Comparison of ENCODE assay signal across 18 mouse cellular contexts in the genomic region with DNA sequence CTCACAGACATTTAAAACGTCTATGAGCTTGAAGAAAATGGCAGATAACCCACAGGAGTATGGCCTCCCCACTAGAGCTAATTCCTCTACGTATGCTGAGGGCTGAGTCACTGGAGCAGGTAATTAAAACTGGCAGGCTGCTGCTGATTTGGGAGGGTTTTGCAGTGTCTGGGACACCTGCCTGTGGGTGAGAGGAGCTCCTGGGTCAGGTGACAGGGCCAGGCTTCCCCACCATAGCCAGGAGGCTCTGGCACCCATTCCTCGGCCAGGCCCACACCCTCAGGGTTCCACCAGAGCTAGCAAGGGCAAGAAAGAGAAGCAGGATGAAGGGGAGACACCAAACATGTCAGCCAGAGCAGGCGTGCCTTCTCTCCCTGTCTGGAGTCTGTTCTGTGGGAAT.
DNase-seq lines count a peak whose midpoint lies in the region; ATAC-seq lines count a peak whose summit lies in the region.
"Had no signal": no experiment of that assay in that cellular context is flagged by ENCODE, and none has a peak within 500 bp of the region (broad histone marks: within the 10 kb centered on the region; RNA-seq: fewer than 3 reads in every experiment).

No protein-coding gene starts in this region.

- no peaks in the 10 kb centered on the region for H3K9me3 ChIP-seq in hindbrain, embryonic 13.5 days
- no peaks in the 10 kb centered on the region for H3K9me3 ChIP-seq in hindbrain, embryonic 14.5 days (ENCODE audit: control insufficient read depth, low read length)
- H3K9me3 ChIP-seq in forebrain, embryonic 14.5 days (replicated peaks; ENCODE audit: control insufficient read depth, low read length) = no peaks in the 10 kb centered on the region
- H3K9me3 ChIP-seq: embryonic facial prominence, embryonic 12.5 days; heart, embryonic 15.5 days; limb, embryonic 13.5 days; liver, embryonic 15.5 days had no signal

- H3K36me3 ChIP-seq in hindbrain, embryonic 13.5 days = no peaks in the 10 kb centered on the region
- H3K36me3 ChIP-seq in hindbrain, embryonic 14.5 days (replicated peaks; ENCODE audit: control insufficient read depth, insufficient read depth) = no peaks in the 10 kb centered on the region
- H3K36me3 ChIP-seq in forebrain, embryonic 14.5 days (ENCODE audit: control insufficient read depth, insufficient read depth, low read length) = no peaks in the 10 kb centered on the region
- H3K36me3 ChIP-seq: embryonic facial prominence, embryonic 12.5 days; heart, embryonic 15.5 days; limb, embryonic 13.5 days; liver, embryonic 15.5 days had no signal

- H3K27me3 ChIP-seq in hindbrain, embryonic 13.5 days = no peaks in the 10 kb centered on the region
- H3K27me3 ChIP-seq in hindbrain, embryonic 14.5 days (ENCODE audit: control insufficient read depth, insufficient read depth, low read length) = no peaks in the 10 kb centered on the region
- no peaks in the 10 kb centered on the region for H3K27me3 ChIP-seq in forebrain, embryonic 14.5 days (replicated peaks; ENCODE audit: control insufficient read depth, insufficient read depth, low read length)
- H3K27me3 ChIP-seq: CH12.LX; embryonic facial prominence, embryonic 12.5 days; heart, embryonic 15.5 days; limb, embryonic 13.5 days; liver, embryonic 15.5 days had no signal

- H3K4me2 ChIP-seq in hindbrain, embryonic 13.5 days = no peak overlapping the region
- H3K4me2 ChIP-seq in hindbrain, embryonic 14.5 days (replicated peaks) = no peak overlapping the region
- H3K4me2 ChIP-seq in forebrain, embryonic 14.5 days (ENCODE audit: low read length) = no peak overlapping the region
- H3K4me2 ChIP-seq: embryonic facial prominence, embryonic 12.5 days; heart, embryonic 15.5 days; limb, embryonic 13.5 days; liver, embryonic 15.5 days had no signal

- no peak overlapping the region for H3K9ac ChIP-seq in hindbrain, embryonic 13.5 days
- no peak overlapping the region for H3K9ac ChIP-seq in hindbrain, embryonic 14.5 days
- H3K9ac ChIP-seq in forebrain, embryonic 14.5 days (ENCODE audit: low read length) = no peak overlapping the region
- H3K9ac ChIP-seq: embryonic facial prominence, embryonic 12.5 days; heart, embryonic 15.5 days; limb, embryonic 13.5 days; liver, embryonic 15.5 days had no signal

- no peak overlapping the region for H3K4me3 ChIP-seq in hindbrain, embryonic 13.5 days
- no peak overlapping the region for H3K4me3 ChIP-seq in hindbrain, embryonic 14.5 days (replicated peaks; ENCODE audit: low read length)
- H3K4me3 ChIP-seq in forebrain, embryonic 14.5 days (ENCODE audit: low read depth, low read length) = no peak overlapping the region
- H3K4me3 ChIP-seq: embryonic facial prominence, embryonic 12.5 days; heart, embryonic 15.5 days; left cerebral cortex, adult 2 months; limb, embryonic 13.5 days; liver, embryonic 15.5 days had no signal

- intact Hi-C loops in left cerebral cortex, postnatal 4 days (cut with DNase I) = no loop called here
- intact Hi-C loops in left cerebral cortex, postnatal 36 days (cut with DNase I) = no loop called here

- no peak for ATAC-seq in hindbrain, embryonic 13.5 days (ENCODE audit: low FRiP score)
- no peak for ATAC-seq in hindbrain, embryonic 14.5 days (ENCODE audit: low FRiP score)
- no peak for ATAC-seq in forebrain, embryonic 14.5 days

- peak overlapping the region; percentile 40; the same call in 1 of the 2 replicates for H3K27ac ChIP-seq in hindbrain, embryonic 13.5 days
- no peak overlapping the region for H3K27ac ChIP-seq in hindbrain, embryonic 14.5 days
- H3K27ac ChIP-seq in forebrain, embryonic 14.5 days (ENCODE audit: low read depth, low read length) = no peak overlapping the region
- H3K27ac ChIP-seq: embryonic facial prominence, embryonic 12.5 days; heart, embryonic 15.5 days; left cerebral cortex, adult 2 months; limb, embryonic 13.5 days; liver, embryonic 15.5 days had no signal

- peaks cover 16% of the 10 kb centered on the region for H3K4me1 ChIP-seq in hindbrain, embryonic 13.5 days (replicated peaks)
- H3K4me1 ChIP-seq in hindbrain, embryonic 14.5 days (replicated peaks; ENCODE audit: control insufficient read depth, insufficient read depth, low read length) = 0 out of 2 replicates have a peak, but pooled peaks cover 4% of the 10 kb centered on the region
- H3K4me1 ChIP-seq in forebrain, embryonic 14.5 days (ENCODE audit: control insufficient read depth, insufficient read depth, low read length) = peaks cover 4% of the 10 kb centered on the region; the same call in 1 of the 2 replicates
- H3K4me1 ChIP-seq: embryonic facial prominence, embryonic 12.5 days; heart, embryonic 15.5 days; limb, embryonic 13.5 days; liver, embryonic 15.5 days had no signal

- no peak for DNase-seq in hindbrain, embryonic 14.5 days (ENCODE audit: low spot score)
- peak; percentile 50 for DNase-seq in left cerebral cortex, postnatal 4 days
- DNase-seq in left cerebral cortex, postnatal 36 days (ENCODE audit: low spot score in 2 of 2) = no peak
- peak; percentile 77 for DNase-seq in cerebellum, adult 11-12 months
- peak; percentile 69 to 81 for DNase-seq in cerebellum, postnatal 25 days
- DNase-seq in adrenal gland, postnatal 36 days = no peak
- no peak for DNase-seq in forebrain, embryonic 14.5 days (ENCODE audit: low spot score)
- DNase-seq: adrenal gland, adult 2 months; heart, adult 18-20 months; kidney, postnatal 10 days; lung, postnatal 10 days had no signal

- WGBS in hindbrain, embryonic 13.5 days = 53% methylated on average over 4 of the region's 4 CpGs
- 54% methylated on average over 4 of the region's 4 CpGs for WGBS in hindbrain, embryonic 14.5 days
- WGBS in forebrain, embryonic 14.5 days = 57% methylated on average over 4 of the region's 4 CpGs

Comparison
In these comparisons a context has a peak if more than half of its experiments do, and no peak if none do; other contexts are left out.
1. DNase-seq: peak in left cerebral cortex, postnatal 4 days (single experiment), cerebellum, adult 11-12 months (single experiment) and cerebellum, postnatal 25 days (2 of 2); none in hindbrain, embryonic 14.5 days (single experiment), left cerebral cortex, postnatal 36 days (0 of 2), adrenal gland, postnatal 36 days (0 of 2) and forebrain, embryonic 14.5 days (single experiment).